Mouse (Mus musculus): ENCODE results near the gene Mmachc. TPM values are rescaled to one million over a fixed set of nuclear protein-coding genes. Genes with fewer than 3 reads are reported as not detected.
"Not testable (repeated sequence)": the region's sequence is repeated elsewhere in the genome, so short reads cannot be mapped to it uniquely, and the experiment has no call there.

Mmachc gene
- polyA plus RNA-seq, 1 experiment from 2014 or later, result 19.1 TPM

GRCm38 (mm10) chr4:116685402-116686061, 22.7 kb downstream of the Mmachc start, which contains the start of gene Prdx1:
Gene Prdx1 (plus strand): TSS chr4:116685544.
- peak; percentile 96 for ATAC-seq (ENCODE audit: insufficient number of reproducible peaks, insufficient read depth, low FRiP score, low read depth)
- peaks cover 12% of the 10 kb centered on the region; the same call in 1 of the 2 replicates for H3K4me1 ChIP-seq (ENCODE audit: control insufficient read depth, insufficient read depth, low read length)
- no peaks in the 10 kb centered on the region for H3K27me3 ChIP-seq (ENCODE audit: control insufficient read depth, insufficient read depth, low read length)
- peak within 1 kb of the TSS; percentile 96 for H3K27ac ChIP-seq (ENCODE audit: low read length)
- no peaks in the 10 kb centered on the region for H3K9me3 ChIP-seq (ENCODE audit: control insufficient read depth, low read depth, low read length)
- peak within 1 kb of the TSS; percentile 73 for H3K4me3 ChIP-seq (ENCODE audit: low read depth, low read length)
- WGBS, result under 1% methylated on average over 56 of the region's 56 CpGs
- peak within 1 kb of the TSS; percentile 79 for H3K4me2 ChIP-seq (replicated peaks; ENCODE audit: low read depth, low read length)
- H3K9ac ChIP-seq (replicated peaks; ENCODE audit: low read depth, low read length), result peak within 1 kb of the TSS; percentile 66
- peaks cover 18% of the 10 kb centered on the region for H3K36me3 ChIP-seq (ENCODE audit: control insufficient read depth, insufficient read depth, low read length)

GRCm38 (mm10) chr4:116684665-116685064, 23.5 kb downstream of the Mmachc start:
- peak overlapping the region; percentile 79; the same call in 1 of the 2 replicates for H3K4me2 ChIP-seq (replicated peaks; ENCODE audit: low read depth, low read length)
- peak overlapping the region; percentile 77; the same call in 1 of the 2 replicates for H3K27ac ChIP-seq (ENCODE audit: low read length)
- WGBS, result 73% methylated on average over 2 of the region's 2 CpGs
- ATAC-seq (ENCODE audit: insufficient number of reproducible peaks, insufficient read depth, low FRiP score, low read depth), result no peak
- H3K36me3 ChIP-seq (ENCODE audit: control insufficient read depth, insufficient read depth, low read length), result peaks cover 10% of the 10 kb centered on the region
- peaks cover 12% of the 10 kb centered on the region; the same call in 1 of the 2 replicates for H3K4me1 ChIP-seq (ENCODE audit: control insufficient read depth, insufficient read depth, low read length)
- H3K9me3 ChIP-seq (ENCODE audit: control insufficient read depth, low read depth, low read length), result no peaks in the 10 kb centered on the region
- peak overlapping the region; percentile 73; the same call in 1 of the 2 replicates for H3K4me3 ChIP-seq (ENCODE audit: low read depth, low read length)
- H3K9ac ChIP-seq (replicated peaks; ENCODE audit: low read depth, low read length), result no peak overlapping the region
- H3K27me3 ChIP-seq (ENCODE audit: control insufficient read depth, insufficient read depth, low read length), result no peaks in the 10 kb centered on the region

- H3K27ac ChIP-seq (ENCODE audit: low read length), result no peak overlapping the region
- ATAC-seq (ENCODE audit: insufficient number of reproducible peaks, insufficient read depth, low FRiP score, low read depth), result no peak
- no peaks in the 10 kb centered on the region for H3K27me3 ChIP-seq (ENCODE audit: control insufficient read depth, insufficient read depth, low read length)
- peaks cover 12% of the 10 kb centered on the region; the same call in 1 of the 2 replicates for H3K4me1 ChIP-seq (ENCODE audit: control insufficient read depth, insufficient read depth, low read length)
- 69% methylated on average over 4 of the region's 4 CpGs for WGBS
- H3K9ac ChIP-seq (replicated peaks; ENCODE audit: low read depth, low read length), result no peak overlapping the region
- H3K9me3 ChIP-seq (ENCODE audit: control insufficient read depth, low read depth, low read length), result no peaks in the 10 kb centered on the region
- H3K36me3 ChIP-seq (ENCODE audit: control insufficient read depth, insufficient read depth, low read length), result peaks cover 3% of the 10 kb centered on the region; the same call in 1 of the 2 replicates
- H3K4me2 ChIP-seq (replicated peaks; ENCODE audit: low read depth, low read length), result no peak overlapping the region
- H3K4me3 ChIP-seq (ENCODE audit: low read depth, low read length), result no peak overlapping the region
Measured at GRCm38 (mm10) chr4:116683957-116684356, 24.2 kb downstream of the Mmachc start.

- not testable (repeated sequence) for H3K27me3 ChIP-seq (ENCODE audit: control insufficient read depth, insufficient read depth, low read length)
Measured at GRCm38 (mm10) chr4:116680521-116680920, 27.7 kb downstream of the Mmachc start.

GRCm38 (mm10) chr4:116679141-116679540, 29.1 kb downstream of the Mmachc start:
- ATAC-seq (ENCODE audit: insufficient number of reproducible peaks, insufficient read depth, low FRiP score, low read depth), result no peak
- Histone ChIP-seq H3K36me3 (ENCODE audit: control insufficient read depth, insufficient read depth, low read length) (no peaks in the 10 kb centered on the region), H3K9ac (replicated peaks; ENCODE audit: low read depth, low read length) (no peak overlapping the region), H3K27ac (ENCODE audit: low read length) (no peak overlapping the region), H3K4me1 (ENCODE audit: control insufficient read depth, insufficient read depth, low read length) (no peaks in the 10 kb centered on the region), H3K9me3 (ENCODE audit: control insufficient read depth, low read depth, low read length) (no peaks in the 10 kb centered on the region), H3K4me3 (ENCODE audit: low read depth, low read length) (no peak overlapping the region), H3K4me2 (replicated peaks; ENCODE audit: low read depth, low read length) (no peak overlapping the region), H3K27me3 (ENCODE audit: control insufficient read depth, insufficient read depth, low read length) (no peaks in the 10 kb centered on the region)
- WGBS, result 73% methylated on average over 5 of the region's 5 CpGs

More at GRCm38 (mm10) chr4:116680521-116680920, 27.7 kb downstream of the Mmachc start:
- H3K36me3 ChIP-seq (ENCODE audit: control insufficient read depth, insufficient read depth, low read length); ATAC-seq (ENCODE audit: insufficient number of reproducible peaks, insufficient read depth, low FRiP score, low read depth); H3K4me2 ChIP-seq (replicated peaks; ENCODE audit: low read depth, low read length); H3K4me1 ChIP-seq (ENCODE audit: control insufficient read depth, insufficient read depth, low read length); H3K27ac ChIP-seq (ENCODE audit: low read length); H3K9ac ChIP-seq (replicated peaks; ENCODE audit: low read depth, low read length); H3K9me3 ChIP-seq (ENCODE audit: control insufficient read depth, low read depth, low read length); H3K4me3 ChIP-seq (ENCODE audit: low read depth, low read length): not testable (repeated sequence)
- WGBS, result 93% methylated on average over 4 of the region's 4 CpGs

GRCm38 (mm10) chr4:116677808-116678207, 30.4 kb downstream of the Mmachc start:
- H3K36me3 ChIP-seq (ENCODE audit: control insufficient read depth, insufficient read depth, low read length), result no peaks in the 10 kb centered on the region
- no peaks in the 10 kb centered on the region for H3K9me3 ChIP-seq (ENCODE audit: control insufficient read depth, low read depth, low read length)
- ATAC-seq (ENCODE audit: insufficient number of reproducible peaks, insufficient read depth, low FRiP score, low read depth), result no peak
- no peak overlapping the region for H3K27ac ChIP-seq (ENCODE audit: low read length)
- H3K4me3 ChIP-seq (ENCODE audit: low read depth, low read length), result no peak overlapping the region
- H3K4me1 ChIP-seq (ENCODE audit: control insufficient read depth, insufficient read depth, low read length), result peaks cover 7% of the 10 kb centered on the region; the same call in 1 of the 2 replicates
- 91% methylated on average over 1 of the region's 1 CpGs for WGBS
- H3K9ac ChIP-seq (replicated peaks; ENCODE audit: low read depth, low read length), result no peak overlapping the region
- H3K4me2 ChIP-seq (replicated peaks; ENCODE audit: low read depth, low read length), result no peak overlapping the region
- H3K27me3 ChIP-seq (ENCODE audit: control insufficient read depth, insufficient read depth, low read length), result no peaks in the 10 kb centered on the region

GRCm38 (mm10) chr4:116676027-116676426, 32.2 kb downstream of the Mmachc start:
- Histone ChIP-seq H3K27ac (ENCODE audit: low read length) (no peak overlapping the region), H3K4me3 (ENCODE audit: low read depth, low read length) (no peak overlapping the region), H3K9ac (replicated peaks; ENCODE audit: low read depth, low read length) (no peak overlapping the region), H3K4me1 (ENCODE audit: control insufficient read depth, insufficient read depth, low read length) (peaks cover 8% of the 10 kb centered on the region; the same call in 1 of the 2 replicates), H3K27me3 (ENCODE audit: control insufficient read depth, insufficient read depth, low read length) (no peaks in the 10 kb centered on the region), H3K36me3 (ENCODE audit: control insufficient read depth, insufficient read depth, low read length) (no peaks in the 10 kb centered on the region), H3K4me2 (replicated peaks; ENCODE audit: low read depth, low read length) (no peak overlapping the region), H3K9me3 (ENCODE audit: control insufficient read depth, low read depth, low read length) (no peaks in the 10 kb centered on the region)
- 88% methylated on average over 3 of the region's 3 CpGs for WGBS
- no peak for ATAC-seq (ENCODE audit: insufficient number of reproducible peaks, insufficient read depth, low FRiP score, low read depth)

- H3K36me3 ChIP-seq (ENCODE audit: control insufficient read depth, insufficient read depth, low read length); H3K4me3 ChIP-seq (ENCODE audit: low read depth, low read length); H3K27me3 ChIP-seq (ENCODE audit: control insufficient read depth, insufficient read depth, low read length); H3K9ac ChIP-seq (replicated peaks; ENCODE audit: low read depth, low read length); H3K4me1 ChIP-seq (ENCODE audit: control insufficient read depth, insufficient read depth, low read length); H3K9me3 ChIP-seq (ENCODE audit: control insufficient read depth, low read depth, low read length); H3K27ac ChIP-seq (ENCODE audit: low read length); H3K4me2 ChIP-seq (replicated peaks; ENCODE audit: low read depth, low read length); ATAC-seq (ENCODE audit: insufficient number of reproducible peaks, insufficient read depth, low FRiP score, low read depth): not testable (repeated sequence)
- 89% methylated on average over 6 of the region's 6 CpGs for WGBS
Measured at GRCm38 (mm10) chr4:116674761-116675160, 33.4 kb downstream of the Mmachc start.
